Mouse (Mus musculus): ENCODE measurements around the gene Dgki. TPM values are rescaled to one million over a fixed set of nuclear protein-coding genes. Genes with fewer than 3 reads are reported as not detected.

Dgki gene
- total and polyA plus RNA-seq, 3 experiments = not detected

GRCm38 (mm10) chr6:37150038-37150437, 149.9 kb downstream of the Dgki start:
- Histone ChIP-seq H3K79me2 (ENCODE audit: control insufficient read depth, insufficient read depth, low read length, poor library complexity) (no peaks in the 10 kb centered on the region), H3K27me3 (ENCODE audit: control insufficient read depth in 1 of 2, insufficient read depth in 2 of 2, low read length in 2 of 2) (no peaks in the 10 kb centered on the region), H3K36me3 (ENCODE audit: control insufficient read depth in 1 of 2, insufficient read depth in 2 of 2, low read length in 2 of 2) (no peaks in the 10 kb centered on the region), H3K27ac (ENCODE audit: control insufficient read depth, low read depth, low read length) (no peak overlapping the region), H3K4me3 (ENCODE audit: control insufficient read depth in 1 of 2, insufficient read depth in 1 of 2, low read depth in 2 of 2, low read length in 2 of 2) (no peak overlapping the region), H3K9ac (ENCODE audit: control insufficient read depth, low read depth, low read length, poor library complexity, severe bottlenecking) (no peak overlapping the region), H3K4me1 (ENCODE audit: control insufficient read depth in 1 of 2, insufficient read depth in 2 of 2, low read length in 2 of 2) (no peaks in the 10 kb centered on the region), H3K9me3 (replicated peaks; ENCODE audit: insufficient read depth, low read length) (no peaks in the 10 kb centered on the region)
- TF ChIP-seq SMC3 (IDR thresholded peaks at IDR 0.05; ENCODE audit: low read depth, low read length) (no peak), MYC (IDR thresholded peaks at IDR 0.05; ENCODE audit: low read depth, low read length) (no peak), RCOR1 (IDR thresholded peaks at IDR 0.05; ENCODE audit: low read depth, low read length) (no peak), GABPA (IDR thresholded peaks at IDR 0.05; ENCODE audit: low read depth, low read length) (no peak), ZMIZ1 (IDR thresholded peaks at IDR 0.05; ENCODE audit: low read depth, low read length) (no peak), POLR2AphosphoS2 (IDR thresholded peaks at IDR 0.05; ENCODE audit: low read length) (no peak), ETS1 (IDR thresholded peaks at IDR 0.05; ENCODE audit: low read depth, low read length) (no peak), TCF12 (IDR thresholded peaks at IDR 0.05; ENCODE audit: low read depth, low read length) (no peak), ZKSCAN1 (IDR thresholded peaks at IDR 0.05; ENCODE audit: low read depth, low read length) (no peak), JUND (IDR thresholded peaks at IDR 0.05; ENCODE audit: low read depth, low read length) (no peak)
- no peak for DNase-seq (ENCODE audit: low read depth, low spot score)

GRCm38 (mm10) chr6:37149196-37149595, 150.8 kb downstream of the Dgki start:
- no peak for DNase-seq (ENCODE audit: low read depth, low spot score)
- H3K27me3 ChIP-seq (ENCODE audit: control insufficient read depth in 1 of 2, insufficient read depth in 2 of 2, low read length in 2 of 2) = no peaks in the 10 kb centered on the region
- H3K4me3 ChIP-seq (ENCODE audit: control insufficient read depth in 1 of 2, insufficient read depth in 1 of 2, low read depth in 2 of 2, low read length in 2 of 2) = no peak overlapping the region
- H3K4me1 ChIP-seq (ENCODE audit: control insufficient read depth in 1 of 2, insufficient read depth in 2 of 2, low read length in 2 of 2) = no peaks in the 10 kb centered on the region
- no peaks in the 10 kb centered on the region for H3K36me3 ChIP-seq (ENCODE audit: control insufficient read depth in 1 of 2, insufficient read depth in 2 of 2, low read length in 2 of 2)
- no peaks in the 10 kb centered on the region for H3K79me2 ChIP-seq (ENCODE audit: control insufficient read depth, insufficient read depth, low read length, poor library complexity)
- TF ChIP-seq MYC (IDR thresholded peaks at IDR 0.05; ENCODE audit: low read depth, low read length) (no peak), MEF2A (IDR thresholded peaks at IDR 0.05; ENCODE audit: extremely low read depth, insufficient replicate concordance, low read depth, low read length, poor library complexity, severe bottlenecking) (no peak), JUND (IDR thresholded peaks at IDR 0.05; ENCODE audit: low read depth, low read length) (no peak), SIN3A (IDR thresholded peaks at IDR 0.05; ENCODE audit: low read length) (no peak), MAZ (IDR thresholded peaks at IDR 0.05; ENCODE audit: low read depth, low read length) (no peak), BHLHE40 (IDR thresholded peaks at IDR 0.05; ENCODE audit: borderline replicate concordance, low read depth, low read length) (no peak)
- H3K27ac ChIP-seq (ENCODE audit: control insufficient read depth, low read depth, low read length) = no peak overlapping the region
- no peak overlapping the region for H3K9ac ChIP-seq (ENCODE audit: control insufficient read depth, low read depth, low read length, poor library complexity, severe bottlenecking)
- no peaks in the 10 kb centered on the region for H3K9me3 ChIP-seq (replicated peaks; ENCODE audit: insufficient read depth, low read length)

GRCm38 (mm10) chr6:37147431-37148022, 152.5 kb downstream of the Dgki start:
- Histone ChIP-seq H3K9me3 (replicated peaks; ENCODE audit: insufficient read depth, low read length) (no peaks in the 10 kb centered on the region), H3K4me1 (ENCODE audit: control insufficient read depth in 1 of 2, insufficient read depth in 2 of 2, low read length in 2 of 2) (no peaks in the 10 kb centered on the region), H3K79me2 (ENCODE audit: control insufficient read depth, insufficient read depth, low read length, poor library complexity) (no peaks in the 10 kb centered on the region), H3K9ac (ENCODE audit: control insufficient read depth, low read depth, low read length, poor library complexity, severe bottlenecking) (no peak overlapping the region), H3K27me3 (ENCODE audit: control insufficient read depth in 1 of 2, insufficient read depth in 2 of 2, low read length in 2 of 2) (no peaks in the 10 kb centered on the region), H3K27ac (ENCODE audit: control insufficient read depth, low read depth, low read length) (no peak overlapping the region), H3K4me3 (ENCODE audit: control insufficient read depth in 1 of 2, insufficient read depth in 1 of 2, low read depth in 2 of 2, low read length in 2 of 2) (no peak overlapping the region), H3K36me3 (ENCODE audit: control insufficient read depth in 1 of 2, insufficient read depth in 2 of 2, low read length in 2 of 2) (no peaks in the 10 kb centered on the region)
- DNase-seq (ENCODE audit: low read depth, low spot score) = no peak
- TF ChIP-seq ZKSCAN1 (IDR thresholded peaks at IDR 0.05; ENCODE audit: low read depth, low read length) (no peak), UBTF (IDR thresholded peaks at IDR 0.05; ENCODE audit: borderline replicate concordance, insufficient read depth, low read depth, low read length) (no peak), GATA1 (IDR thresholded peaks at IDR 0.05; ENCODE audit: low read depth, low read length) (no peak), BHLHE40 (IDR thresholded peaks at IDR 0.05; ENCODE audit: borderline replicate concordance, low read depth, low read length) (no peak), USF1 (IDR thresholded peaks at IDR 0.05; ENCODE audit: low read depth, low read length) (no peak), CHD2 (IDR thresholded peaks at IDR 0.05; ENCODE audit: low read length) (no peak), CHD1 (IDR thresholded peaks at IDR 0.05; ENCODE audit: low read depth, low read length) (no peak), MXI1 (IDR thresholded peaks at IDR 0.05; ENCODE audit: low read depth, low read length) (no peak), ZMIZ1 (IDR thresholded peaks at IDR 0.05; ENCODE audit: low read depth, low read length) (no peak), ZC3H11A (IDR thresholded peaks at IDR 0.05; ENCODE audit: low read depth, low read length) (no peak), MEF2A (IDR thresholded peaks at IDR 0.05; ENCODE audit: extremely low read depth, insufficient replicate concordance, low read depth, low read length, poor library complexity, severe bottlenecking) (no peak), MAZ (IDR thresholded peaks at IDR 0.05; ENCODE audit: low read depth, low read length) (no peak), TBP (IDR thresholded peaks at IDR 0.05; ENCODE audit: low read depth, low read length) (no peak), TAL1 (IDR thresholded peaks at IDR 0.05; ENCODE audit: low read length) (no peak), NELFE (IDR thresholded peaks at IDR 0.05; ENCODE audit: low read depth, low read length) (no peak), POLR2AphosphoS2 (IDR thresholded peaks at IDR 0.05; ENCODE audit: low read length) (no peak)
